Mouse (Mus musculus): ENCODE measurements around the gene Tpd52l2. TPM values are rescaled to one million over a fixed set of nuclear protein-coding genes. Genes with fewer than 3 reads are reported as not detected.
A peak's percentile ranks its signal among the peaks of the same experiment; 100 is the strongest.

Gene Tpd52l2
- polyA plus RNA-seq, 1 experiment from 2014 or later = 165 TPM

DNA sequence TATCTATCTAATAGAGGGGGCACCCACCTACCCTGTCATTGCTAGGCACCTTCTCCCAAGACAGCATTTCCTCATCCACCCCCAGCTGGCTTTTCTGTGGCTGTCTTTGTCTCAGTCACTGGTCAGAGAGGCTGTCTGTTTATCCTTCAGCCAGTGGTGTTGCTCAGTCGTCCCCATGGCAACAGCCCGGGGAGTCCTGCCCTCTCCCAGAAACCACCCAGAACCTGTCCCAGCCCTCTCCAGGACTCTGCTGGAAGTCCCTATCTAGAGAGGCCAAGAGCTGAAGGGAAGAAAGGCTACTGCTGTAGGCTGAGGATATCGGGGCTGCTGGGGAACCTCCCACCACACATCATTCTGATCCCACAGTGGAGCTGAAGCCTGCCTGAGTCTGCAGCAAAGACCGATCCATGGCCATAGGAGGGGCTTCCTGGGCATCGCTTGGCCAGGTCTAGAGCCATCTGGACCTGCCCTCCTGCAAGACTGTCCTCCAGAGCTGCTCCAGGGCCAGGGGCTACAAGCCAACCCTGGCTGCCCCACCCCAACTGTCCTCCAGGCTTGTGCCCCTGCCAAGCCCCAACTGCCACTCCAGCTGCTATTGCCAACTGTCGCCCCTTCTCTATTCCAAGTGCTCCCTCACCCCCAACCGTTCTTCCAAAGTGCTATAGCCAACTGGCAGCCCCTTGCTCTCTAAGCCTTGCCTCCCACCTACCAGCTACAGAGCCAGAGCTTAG, 33.8 kb upstream of the Tpd52l2 start:
- Histone ChIP-seq H3K27me3 (peaks cover 44% of the 10 kb centered on the region), H3K27ac (no peak overlapping the region)
- 45% methylated on average over 7 of the region's 7 CpGs for WGBS

DNA sequence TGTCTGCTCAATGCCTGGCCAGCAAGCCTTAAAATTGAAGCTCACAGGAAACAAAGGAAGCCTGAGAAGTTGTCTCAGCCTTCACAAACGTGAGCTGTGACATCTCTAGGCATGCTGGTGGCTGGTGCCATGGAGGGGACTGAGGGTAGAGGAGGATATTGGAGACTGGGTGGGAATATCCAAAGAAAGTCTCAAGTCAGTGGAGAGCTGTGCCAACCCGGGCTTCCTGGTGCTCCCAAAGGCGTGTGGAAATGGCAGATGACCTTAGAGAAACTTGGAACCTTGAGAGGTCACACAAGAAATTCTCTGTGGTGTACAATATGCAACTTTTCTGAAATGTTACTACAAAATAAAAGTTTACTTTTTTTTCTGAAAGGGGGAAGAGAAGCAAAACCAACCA, 31.5 kb upstream of the Tpd52l2 start:
- H3K4me1 ChIP-seq (replicated peaks) = peaks cover 2% of the 10 kb centered on the region; the same call in 1 of the 2 replicates
- WGBS = 60% methylated on average over 3 of the region's 3 CpGs
- peaks cover 27% of the 10 kb centered on the region for H3K27me3 ChIP-seq
- no peaks in the 10 kb centered on the region for H3K36me3 ChIP-seq
- no peak overlapping the region for H3K9ac ChIP-seq (replicated peaks)
- H3K4me3 ChIP-seq (replicated peaks) = no peak overlapping the region
- no peaks in the 10 kb centered on the region for H3K9me3 ChIP-seq
- ATAC-seq (ENCODE audit: insufficient number of reproducible peaks, insufficient read depth, low FRiP score, low TSS enrichment, low read depth) = no peak
- no peak overlapping the region for H3K27ac ChIP-seq
- H3K4me2 ChIP-seq = no peak overlapping the region

More for the DNA sequence above, 33.8 kb upstream of the Tpd52l2 start:
- Histone ChIP-seq H3K9ac (replicated peaks) (no peak overlapping the region), H3K4me3 (replicated peaks) (no peak overlapping the region), H3K4me2 (no peak overlapping the region), H3K9me3 (no peaks in the 10 kb centered on the region), H3K4me1 (replicated peaks) (peaks cover 14% of the 10 kb centered on the region), H3K36me3 (no peaks in the 10 kb centered on the region)
- ATAC-seq (ENCODE audit: insufficient number of reproducible peaks, insufficient read depth, low FRiP score, low TSS enrichment, low read depth) = no peak

DNA sequence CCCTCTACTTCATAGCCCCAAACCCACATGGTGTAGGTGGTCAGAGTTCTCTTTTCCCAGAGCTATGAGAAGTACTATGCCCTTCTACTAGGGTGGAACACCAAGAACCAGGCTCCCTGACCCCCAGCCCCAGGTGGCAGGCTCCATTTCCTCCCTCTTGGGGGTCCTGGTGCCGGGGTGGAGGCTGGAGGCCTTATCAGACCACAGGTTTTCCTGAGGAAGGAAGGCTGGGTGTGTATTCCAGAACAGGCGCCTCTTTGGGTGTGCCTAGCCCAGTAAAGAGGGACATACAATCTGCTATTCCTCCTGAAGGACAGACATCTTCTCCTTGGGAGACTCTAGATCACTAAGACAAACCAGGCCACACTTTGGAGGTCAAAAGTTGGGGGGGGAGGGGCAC, 26.7 kb upstream of the Tpd52l2 start:
- H3K4me2 ChIP-seq = no peak overlapping the region
- no peak overlapping the region for H3K27ac ChIP-seq
- H3K36me3 ChIP-seq = no peaks in the 10 kb centered on the region
- H3K9ac ChIP-seq (replicated peaks) = no peak overlapping the region
- WGBS = 61% methylated on average over 2 of the region's 2 CpGs
- H3K4me1 ChIP-seq (replicated peaks) = no peaks in the 10 kb centered on the region
- H3K27me3 ChIP-seq = no peaks in the 10 kb centered on the region
- no peak for ATAC-seq (ENCODE audit: insufficient number of reproducible peaks, insufficient read depth, low FRiP score, low TSS enrichment, low read depth)
- no peak overlapping the region for H3K4me3 ChIP-seq (replicated peaks)
- no peaks in the 10 kb centered on the region for H3K9me3 ChIP-seq

DNA sequence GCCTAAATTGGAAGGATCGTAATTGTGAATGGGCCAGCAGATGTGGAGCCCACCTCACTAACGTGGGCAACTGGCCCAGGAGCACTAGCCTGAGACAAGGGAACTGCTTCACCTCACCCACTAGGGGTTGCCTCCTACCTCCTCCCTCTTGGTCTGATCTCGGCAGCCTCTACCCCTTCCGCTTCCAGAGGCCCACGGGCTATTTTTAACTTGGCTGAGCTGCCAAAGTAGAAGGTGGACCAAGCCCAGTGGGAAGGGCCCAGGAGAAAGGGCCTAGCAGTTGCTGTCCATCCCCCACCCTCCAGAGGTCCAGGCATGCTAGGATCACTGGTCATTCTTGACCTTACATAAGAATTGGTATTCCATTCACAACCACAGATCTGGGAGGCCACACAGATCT, 25.7 kb upstream of the Tpd52l2 start:
- H3K4me3 ChIP-seq (replicated peaks) = no peak overlapping the region
- H3K4me2 ChIP-seq = no peak overlapping the region
- ATAC-seq (ENCODE audit: insufficient number of reproducible peaks, insufficient read depth, low FRiP score, low TSS enrichment, low read depth) = no peak
- H3K9me3 ChIP-seq = no peaks in the 10 kb centered on the region
- 52% methylated on average over 5 of the region's 5 CpGs for WGBS
- no peak overlapping the region for H3K9ac ChIP-seq (replicated peaks)
- no peak overlapping the region for H3K27ac ChIP-seq
- H3K27me3 ChIP-seq = no peaks in the 10 kb centered on the region
- no peaks in the 10 kb centered on the region for H3K4me1 ChIP-seq (replicated peaks)
- H3K36me3 ChIP-seq = no peaks in the 10 kb centered on the region

DNA sequence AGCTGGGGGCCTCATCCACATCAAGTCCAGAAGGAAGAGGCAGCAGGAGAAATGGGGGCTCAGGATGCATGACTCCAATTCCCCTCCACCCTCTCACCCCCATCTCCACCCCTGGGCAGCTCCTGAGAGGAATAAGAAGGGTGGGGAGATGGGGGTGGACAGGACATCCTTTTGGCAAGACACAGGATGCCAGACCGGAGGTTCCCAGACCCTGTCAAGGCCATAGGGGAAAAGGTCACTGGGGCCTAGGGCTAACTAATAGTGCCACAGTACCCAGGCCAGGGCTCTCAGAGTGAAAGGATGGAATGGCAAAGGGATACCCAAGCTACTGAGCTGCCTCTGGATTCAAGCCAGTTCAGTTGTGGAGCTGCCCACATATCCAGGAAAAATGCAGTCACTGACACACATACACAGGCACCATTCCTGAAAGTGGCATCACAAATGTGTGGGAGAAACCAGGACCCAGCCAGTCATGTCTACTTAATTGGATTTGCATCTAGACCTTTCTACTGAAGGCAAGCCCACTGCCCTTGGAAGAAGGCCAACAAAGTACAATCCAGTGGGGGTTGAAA, 24.6 kb upstream of the Tpd52l2 start:
- no peak overlapping the region for H3K9ac ChIP-seq (replicated peaks)
- no peak overlapping the region for H3K4me3 ChIP-seq (replicated peaks)
- no peaks in the 10 kb centered on the region for H3K27me3 ChIP-seq
- H3K4me2 ChIP-seq = no peak overlapping the region
- H3K9me3 ChIP-seq = no peaks in the 10 kb centered on the region
- 92% methylated on average over 1 of the region's 1 CpGs for WGBS
- no peaks in the 10 kb centered on the region for H3K36me3 ChIP-seq
- no peak for ATAC-seq (ENCODE audit: insufficient number of reproducible peaks, insufficient read depth, low FRiP score, low TSS enrichment, low read depth)
- H3K4me1 ChIP-seq (replicated peaks) = no peaks in the 10 kb centered on the region
- no peak overlapping the region for H3K27ac ChIP-seq

DNA sequence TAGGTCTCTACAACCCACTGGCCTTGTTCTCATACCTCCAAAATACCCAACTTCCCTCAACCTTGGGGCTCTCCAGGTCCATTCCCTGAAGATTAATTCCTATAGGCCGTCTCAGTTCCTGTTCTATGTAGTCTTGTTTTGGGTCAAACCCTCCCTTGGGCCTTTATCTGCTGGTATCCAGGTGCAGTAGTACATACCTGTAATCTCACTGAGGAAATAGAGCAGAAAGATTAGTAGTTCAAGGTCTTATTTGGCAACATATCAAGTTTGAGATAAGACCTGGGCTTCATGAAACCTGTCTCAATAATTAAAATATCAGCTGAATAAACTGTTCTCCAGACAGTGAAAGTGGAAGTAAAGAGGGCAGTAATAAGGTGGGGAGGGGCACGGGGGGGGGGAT, 13.8 kb upstream of the Tpd52l2 start:
- H3K4me2 ChIP-seq = no peak overlapping the region
- ATAC-seq (ENCODE audit: insufficient number of reproducible peaks, insufficient read depth, low FRiP score, low TSS enrichment, low read depth) = no peak
- H3K9me3 ChIP-seq = no peaks in the 10 kb centered on the region
- H3K4me1 ChIP-seq (replicated peaks) = peaks cover 24% of the 10 kb centered on the region
- H3K9ac ChIP-seq (replicated peaks) = no peak overlapping the region
- H3K27me3 ChIP-seq = no peaks in the 10 kb centered on the region
- 51% methylated on average over 2 of the region's 2 CpGs for WGBS
- no peak overlapping the region for H3K27ac ChIP-seq
- no peak overlapping the region for H3K4me3 ChIP-seq (replicated peaks)
- no peaks in the 10 kb centered on the region for H3K36me3 ChIP-seq

DNA sequence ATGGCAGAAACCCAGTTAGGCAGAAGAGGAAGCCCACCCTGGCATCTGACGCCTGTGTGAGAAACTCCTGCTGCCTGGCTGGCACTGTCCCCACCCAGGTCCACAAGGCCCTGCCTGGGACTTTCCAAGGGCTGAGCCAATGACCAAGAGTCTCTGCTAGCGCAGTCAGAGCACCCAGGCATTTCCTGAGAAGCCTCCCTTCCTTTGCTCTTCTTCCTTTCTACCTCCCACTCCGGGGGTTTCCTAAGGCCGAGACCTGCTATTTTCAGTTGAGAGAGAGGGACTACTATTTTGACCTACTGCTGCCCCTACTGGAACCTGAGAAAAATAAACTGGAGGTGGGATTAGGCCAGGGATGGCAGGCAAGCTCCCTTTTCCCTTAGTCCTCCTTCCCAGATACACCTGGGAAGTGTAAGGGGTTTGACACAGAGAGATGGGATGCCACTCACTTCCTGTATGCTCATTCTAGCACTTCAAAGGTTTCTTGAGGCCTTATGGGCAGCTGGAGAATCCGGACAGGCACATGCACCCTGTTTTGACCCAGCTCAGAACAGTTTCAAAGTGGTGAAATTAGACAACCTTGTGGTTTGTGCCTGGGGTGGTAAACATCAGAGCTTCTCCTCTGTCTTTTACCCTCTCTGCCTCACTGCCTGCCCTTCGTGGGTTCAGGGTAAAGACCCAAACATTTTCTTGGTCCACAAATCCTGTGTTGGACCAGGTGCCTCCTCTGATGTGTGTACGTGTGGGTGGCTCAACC, 13.2 kb upstream of the Tpd52l2 start:
- H3K4me3 ChIP-seq (replicated peaks) = no peak overlapping the region
- H3K36me3 ChIP-seq = no peaks in the 10 kb centered on the region
- H3K9me3 ChIP-seq = no peaks in the 10 kb centered on the region
- no peak overlapping the region for H3K27ac ChIP-seq
- ATAC-seq (ENCODE audit: insufficient number of reproducible peaks, insufficient read depth, low FRiP score, low TSS enrichment, low read depth) = peak; percentile 26; the same call in 1 of the 2 replicates
- 35% methylated on average over 7 of the region's 7 CpGs for WGBS
- no peak overlapping the region for H3K9ac ChIP-seq (replicated peaks)
- peaks cover 25% of the 10 kb centered on the region for H3K4me1 ChIP-seq (replicated peaks)
- H3K4me2 ChIP-seq = no peak overlapping the region
- H3K27me3 ChIP-seq = no peaks in the 10 kb centered on the region

DNA sequence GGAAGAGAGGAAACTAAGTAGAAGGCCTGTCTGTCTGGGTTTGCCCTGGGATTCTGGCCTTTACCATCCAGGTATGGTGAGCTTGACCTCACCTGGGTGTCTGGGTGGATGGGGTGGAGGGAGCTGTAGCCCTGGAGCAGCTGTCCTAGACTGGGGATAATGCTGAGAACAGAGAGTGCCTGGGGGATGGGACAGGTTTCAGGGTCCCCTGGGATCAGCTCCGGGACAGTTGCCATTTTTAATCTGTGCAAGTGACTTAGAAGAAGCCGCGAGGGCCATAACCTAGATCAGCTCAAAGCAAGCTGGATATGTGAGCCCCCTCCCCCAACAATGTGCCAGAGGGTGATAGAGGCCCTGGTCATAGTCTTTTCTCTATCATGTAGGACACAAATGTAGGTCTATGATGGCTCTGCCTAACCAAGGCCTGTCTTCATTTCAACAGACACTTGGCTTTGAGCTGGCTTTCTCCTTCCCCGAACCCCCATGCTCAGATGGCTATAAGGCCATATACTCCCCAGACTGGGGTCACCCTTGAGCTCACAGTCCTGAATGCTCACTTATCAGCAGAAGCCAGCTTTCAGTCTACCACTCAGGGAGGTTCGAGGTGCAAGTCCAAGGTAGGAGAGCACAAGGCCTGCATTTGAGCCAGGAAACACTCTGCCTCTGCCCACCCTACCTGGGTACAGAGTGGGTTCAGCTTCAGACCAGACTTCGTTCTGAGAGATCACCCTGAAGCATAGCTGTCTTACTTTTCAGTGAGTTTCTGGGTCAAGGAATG, 12.3 kb upstream of the Tpd52l2 start:
- Histone ChIP-seq H3K9me3 (no peaks in the 10 kb centered on the region), H3K36me3 (no peaks in the 10 kb centered on the region), H3K4me1 (replicated peaks) (peaks cover 25% of the 10 kb centered on the region), H3K9ac (replicated peaks) (no peak overlapping the region), H3K4me2 (no peak overlapping the region), H3K4me3 (replicated peaks) (no peak overlapping the region), H3K27me3 (no peaks in the 10 kb centered on the region), H3K27ac (no peak overlapping the region)
- WGBS = 83% methylated on average over 6 of the region's 6 CpGs
- no peak for ATAC-seq (ENCODE audit: insufficient number of reproducible peaks, insufficient read depth, low FRiP score, low TSS enrichment, low read depth)

DNA sequence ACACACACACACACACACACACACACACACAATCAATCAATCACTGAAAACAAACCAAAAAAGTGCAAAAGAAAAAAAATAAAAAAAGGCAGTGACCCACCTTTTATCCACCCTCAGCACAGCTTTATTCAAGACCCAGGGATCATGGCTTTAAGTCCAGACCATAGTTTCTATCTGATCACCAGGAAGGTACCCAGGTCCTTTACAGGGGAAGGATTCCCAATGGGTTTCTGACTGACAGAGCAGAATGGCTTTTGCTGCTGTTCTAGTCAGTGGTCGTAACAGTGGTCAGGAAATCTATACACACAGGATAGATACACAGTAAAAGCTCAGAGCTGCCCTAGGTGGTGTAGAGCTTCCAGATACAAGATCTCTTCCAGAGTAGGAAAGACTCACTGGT, 11.2 kb upstream of the Tpd52l2 start:
- Histone ChIP-seq H3K4me2 (no peak overlapping the region), H3K27ac (peak overlapping the region; percentile 59; the same call in 1 of the 2 replicates), H3K4me3 (replicated peaks) (no peak overlapping the region), H3K9me3 (no peaks in the 10 kb centered on the region), H3K9ac (replicated peaks) (no peak overlapping the region), H3K27me3 (no peaks in the 10 kb centered on the region), H3K36me3 (no peaks in the 10 kb centered on the region), H3K4me1 (replicated peaks) (peaks cover 25% of the 10 kb centered on the region)
- ATAC-seq (ENCODE audit: insufficient number of reproducible peaks, insufficient read depth, low FRiP score, low TSS enrichment, low read depth) = no peak
- 13% methylated on average over 1 of the region's 1 CpGs for WGBS

DNA sequence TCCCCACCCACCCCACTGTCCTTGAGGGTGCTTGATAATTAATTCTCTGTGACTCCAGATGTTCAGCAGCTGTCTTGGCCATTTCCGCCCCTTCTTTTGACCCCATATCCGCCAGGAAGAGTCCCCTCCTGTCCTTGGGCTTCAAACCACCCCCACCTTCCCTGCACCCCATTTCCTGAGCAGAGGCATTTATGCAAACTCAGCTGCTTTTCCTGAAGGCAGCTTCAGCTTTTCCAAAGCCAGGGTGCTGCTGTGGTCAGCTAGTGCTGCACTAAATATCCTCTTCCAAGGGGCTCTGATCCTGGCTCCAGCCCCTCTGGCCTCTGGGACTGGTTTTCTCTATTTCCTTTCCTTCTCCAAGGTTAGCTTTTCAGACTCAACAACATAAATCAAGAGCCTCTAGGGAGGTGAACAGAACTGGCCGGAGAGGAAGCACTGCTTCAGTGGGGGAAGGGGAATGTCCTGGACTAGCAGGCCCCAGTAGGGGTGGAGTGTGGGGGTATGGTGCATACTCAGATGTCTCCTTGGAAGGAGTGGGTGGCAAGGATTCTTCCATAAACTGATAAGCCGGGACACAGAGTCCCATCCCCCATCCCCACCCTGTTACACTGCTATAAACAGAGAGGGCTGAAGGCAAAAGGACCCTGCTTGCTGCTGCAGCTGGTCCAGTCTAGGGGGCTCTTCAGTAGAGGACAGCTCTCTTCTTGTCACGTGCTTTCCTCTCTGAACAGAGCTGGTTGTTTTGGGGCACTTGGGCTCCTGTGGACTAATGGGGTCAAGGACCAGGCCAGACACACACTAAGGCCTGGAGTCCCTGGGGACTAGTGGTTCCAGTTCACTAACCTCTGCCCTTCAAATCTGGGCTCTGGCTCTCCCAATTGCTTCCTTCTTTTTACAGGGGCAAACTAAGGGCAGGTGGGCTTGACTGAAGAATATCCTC, 9.3 kb upstream of the Tpd52l2 start:
- no peak overlapping the region for H3K4me3 ChIP-seq (replicated peaks)
- H3K36me3 ChIP-seq = no peaks in the 10 kb centered on the region
- H3K4me1 ChIP-seq (replicated peaks) = peaks cover 25% of the 10 kb centered on the region
- H3K27ac ChIP-seq = peak overlapping the region; percentile 75
- WGBS = 11% methylated on average over 5 of the region's 5 CpGs
- peak; percentile 68; the same call in 1 of the 2 replicates for ATAC-seq (ENCODE audit: insufficient number of reproducible peaks, insufficient read depth, low FRiP score, low TSS enrichment, low read depth)
- H3K9me3 ChIP-seq = no peaks in the 10 kb centered on the region
- H3K9ac ChIP-seq (replicated peaks) = no peak overlapping the region
- H3K4me2 ChIP-seq = peak overlapping the region; percentile 34
- no peaks in the 10 kb centered on the region for H3K27me3 ChIP-seq

Measured in limb, embryonic 12.5 days (tissue).